Mouse (Mus musculus): ENCODE data around the gene Tectb. TPM values are rescaled to one million over a fixed set of nuclear protein-coding genes. Genes with fewer than 3 reads are reported as not detected.

The Tectb gene
- polyA plus RNA-seq, 1 experiment from 2014 or later, result not detected

DNA sequence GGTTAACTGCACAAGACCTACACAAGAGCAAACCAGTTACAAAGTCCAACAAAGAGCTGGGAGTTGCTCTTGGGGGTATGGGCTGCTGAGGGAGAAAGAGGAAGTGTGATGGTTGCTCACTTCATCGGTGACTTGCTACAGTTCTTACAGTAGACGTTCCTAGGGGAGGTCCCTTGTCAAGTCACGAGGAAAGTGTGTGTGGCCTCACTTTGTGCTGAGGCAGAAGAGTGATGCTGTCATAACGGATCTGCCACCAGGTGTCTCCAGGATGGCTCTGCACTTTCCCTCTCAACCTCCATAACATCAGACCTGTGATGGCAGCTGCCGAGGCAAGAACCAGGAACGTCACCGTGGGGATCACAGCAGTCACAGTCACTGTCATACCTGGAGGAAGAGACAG, 46.6 kb downstream of the Tectb start:
- Histone ChIP-seq H3K27ac (no peak overlapping the region), H3K4me2 (no peak overlapping the region), H3K4me3 (no peak overlapping the region), H3K4me1 (replicated peaks) (0 out of 2 replicates have a peak, but pooled peaks cover 3% of the 10 kb centered on the region), H3K36me3 (no peaks in the 10 kb centered on the region), H3K9me3 (replicated peaks) (no peaks in the 10 kb centered on the region), H3K27me3 (0 out of 2 replicates have a peak, but pooled peaks cover 6% of the 10 kb centered on the region), H3K9ac (no peak overlapping the region)
- 76% methylated on average over 7 of the region's 7 CpGs for whole genome bisulfite sequencing
- no peak for ATAC-seq (replicated peaks; ENCODE audit: insufficient number of reproducible peaks, insufficient read depth, low FRiP score, low read depth)

DNA sequence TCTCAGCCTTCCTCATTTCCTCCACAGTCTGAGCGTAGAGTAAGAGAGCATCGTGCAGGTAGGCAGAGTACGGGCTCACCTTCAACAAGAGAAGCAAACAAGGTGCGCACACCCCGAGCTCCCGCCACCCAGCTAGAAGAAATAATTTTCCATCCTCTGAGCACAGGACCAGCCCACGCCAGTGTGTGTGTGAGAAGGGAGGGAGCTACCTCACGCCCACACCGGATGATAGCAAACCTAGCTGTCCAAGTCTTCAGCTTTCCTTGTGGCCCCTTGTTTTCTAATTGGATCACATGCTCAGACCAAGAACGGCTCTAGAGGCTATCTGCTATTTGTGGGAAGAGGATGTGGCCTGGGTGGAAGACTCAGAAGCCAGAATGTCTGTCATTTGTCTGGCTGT, 50.5 kb downstream of the Tectb start:
- no peak overlapping the region for H3K27ac ChIP-seq
- 0 out of 2 replicates have a peak, but pooled peaks cover 4% of the 10 kb centered on the region for H3K4me1 ChIP-seq (replicated peaks)
- no peak for ATAC-seq (replicated peaks; ENCODE audit: insufficient number of reproducible peaks, insufficient read depth, low FRiP score, low read depth)
- H3K4me3 ChIP-seq, result no peak overlapping the region
- H3K27me3 ChIP-seq, result no peaks in the 10 kb centered on the region
- WGBS, result 64% methylated on average over 10 of the region's 10 CpGs
- no peaks in the 10 kb centered on the region for H3K36me3 ChIP-seq
- no peak overlapping the region for H3K9ac ChIP-seq
- no peaks in the 10 kb centered on the region for H3K9me3 ChIP-seq (replicated peaks)
- H3K4me2 ChIP-seq, result no peak overlapping the region

DNA sequence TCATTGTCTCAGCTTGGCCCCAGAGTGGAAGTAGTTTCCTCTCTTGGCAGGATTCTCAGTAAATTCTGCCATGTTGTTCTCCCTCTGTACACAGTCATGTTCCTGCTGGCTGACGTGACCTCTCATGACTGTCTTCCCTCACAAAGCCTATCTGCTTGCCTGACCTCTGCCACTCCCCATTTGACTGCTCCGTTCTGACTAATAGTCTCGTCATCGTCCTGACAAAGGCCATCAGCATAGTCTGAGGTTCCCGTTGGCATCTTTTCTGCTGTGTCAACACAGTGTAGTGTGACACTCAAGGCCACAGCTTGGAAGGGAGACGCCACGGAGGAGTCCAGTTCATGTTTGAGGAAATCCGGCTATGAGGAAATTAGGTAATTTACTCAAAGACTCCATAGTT, 51.6 kb downstream of the Tectb start:
- ATAC-seq (replicated peaks; ENCODE audit: insufficient number of reproducible peaks, insufficient read depth, low FRiP score, low read depth), result peak; percentile 39; the same call in 1 of the 2 replicates
- 35% methylated on average over 8 of the region's 8 CpGs for WGBS

DNA sequence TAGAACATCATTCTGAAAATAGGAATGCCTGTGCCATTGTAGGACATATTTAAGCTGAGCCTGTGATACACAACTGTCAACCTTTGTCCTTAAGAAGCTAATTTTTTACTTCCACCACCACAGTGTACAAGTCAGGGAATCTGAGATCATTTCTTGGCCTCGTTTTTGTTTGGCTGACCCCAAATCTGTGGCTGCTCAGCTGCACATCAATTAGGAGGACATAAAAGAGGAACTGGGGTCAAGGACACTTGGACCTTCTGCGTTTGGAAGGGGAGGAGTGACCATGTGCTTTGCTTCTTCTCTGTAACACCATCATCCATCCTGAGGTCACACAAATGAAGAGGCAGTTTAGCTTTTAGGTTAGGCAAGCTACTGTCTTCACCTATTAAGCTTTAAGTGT, 55.5 kb downstream of the Tectb start:
- Histone ChIP-seq H3K4me3 (no peak overlapping the region), H3K36me3 (no peaks in the 10 kb centered on the region), H3K9me3 (replicated peaks) (no peaks in the 10 kb centered on the region), H3K4me2 (no peak overlapping the region), H3K4me1 (replicated peaks) (0 out of 2 replicates have a peak, but pooled peaks cover 6% of the 10 kb centered on the region), H3K9ac (no peak overlapping the region), H3K27me3 (no peaks in the 10 kb centered on the region), H3K27ac (no peak overlapping the region)
- no peak for ATAC-seq (replicated peaks; ENCODE audit: insufficient number of reproducible peaks, insufficient read depth, low FRiP score, low read depth)
- WGBS, result 34% methylated on average over 2 of the region's 2 CpGs

More for the DNA sequence above, 51.6 kb downstream of the Tectb start:
- Histone ChIP-seq H3K4me2 (no peak overlapping the region), H3K27ac (no peak overlapping the region), H3K36me3 (no peaks in the 10 kb centered on the region), H3K4me3 (no peak overlapping the region), H3K27me3 (no peaks in the 10 kb centered on the region), H3K9me3 (replicated peaks) (no peaks in the 10 kb centered on the region), H3K4me1 (replicated peaks) (0 out of 2 replicates have a peak, but pooled peaks cover 4% of the 10 kb centered on the region), H3K9ac (no peak overlapping the region)

DNA sequence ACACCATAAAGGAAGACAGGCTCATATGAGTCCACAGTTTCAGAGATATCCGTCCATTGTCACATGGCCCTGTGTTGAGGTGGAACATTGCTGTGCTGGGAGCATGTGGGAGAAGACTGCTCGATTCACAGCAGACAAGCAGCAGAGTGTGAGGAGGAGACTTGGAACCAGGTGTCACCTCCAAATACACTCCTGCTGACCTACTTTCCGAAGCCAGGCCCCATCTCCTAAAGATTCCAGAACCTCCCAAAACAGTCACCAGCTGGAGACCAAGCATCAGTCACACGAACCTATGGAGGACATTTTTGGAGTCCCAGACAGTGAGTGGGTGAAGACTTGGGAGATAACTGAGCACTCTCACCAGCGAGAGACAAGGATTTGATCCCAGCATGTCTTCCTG, 56.0 kb downstream of the Tectb start:
- Histone ChIP-seq H3K4me2 (no peak overlapping the region), H3K9me3 (replicated peaks) (no peaks in the 10 kb centered on the region), H3K36me3 (no peaks in the 10 kb centered on the region), H3K9ac (no peak overlapping the region), H3K4me3 (no peak overlapping the region), H3K27me3 (no peaks in the 10 kb centered on the region), H3K4me1 (replicated peaks) (0 out of 2 replicates have a peak, but pooled peaks cover 6% of the 10 kb centered on the region), H3K27ac (no peak overlapping the region)
- WGBS, result 73% methylated on average over 5 of the region's 5 CpGs
- no peak for ATAC-seq (replicated peaks; ENCODE audit: insufficient number of reproducible peaks, insufficient read depth, low FRiP score, low read depth)

DNA sequence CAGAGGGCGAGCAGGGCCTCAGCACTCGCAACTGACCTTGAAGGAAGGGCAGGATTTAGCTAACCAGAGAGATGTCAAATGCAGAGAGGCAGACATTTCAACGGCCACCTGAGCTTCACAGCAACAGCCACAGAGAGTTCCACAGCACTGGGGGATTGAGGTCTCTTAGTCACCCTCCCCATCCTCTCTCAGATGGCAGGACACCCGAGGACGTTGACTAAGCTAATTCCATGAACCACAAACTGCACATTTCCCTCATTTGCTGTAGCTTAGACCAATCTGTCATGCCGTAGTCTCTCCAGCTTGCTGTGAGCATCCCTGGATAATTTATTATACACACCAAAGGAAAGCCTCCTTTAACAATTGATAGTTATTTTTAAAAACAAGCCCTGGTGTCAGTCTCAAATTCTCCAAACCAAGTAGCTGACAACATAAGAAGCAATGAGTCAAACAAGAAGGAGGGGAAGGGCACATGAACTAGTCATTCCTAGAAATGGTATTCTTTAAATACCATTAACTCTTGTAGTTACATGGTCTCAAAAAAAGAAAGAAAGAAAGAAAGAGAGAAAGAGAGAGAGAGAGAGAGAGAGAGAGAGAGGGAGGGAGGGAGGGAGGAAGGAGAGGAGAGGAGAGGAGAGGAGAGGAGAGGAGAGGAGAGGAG, 59.4 kb downstream of the Tectb start:
- H3K9me3 ChIP-seq (replicated peaks), result no peaks in the 10 kb centered on the region
- no peak overlapping the region for H3K27ac ChIP-seq
- no peak for ATAC-seq (replicated peaks; ENCODE audit: insufficient number of reproducible peaks, insufficient read depth, low FRiP score, low read depth)
- H3K4me3 ChIP-seq, result no peak overlapping the region
- H3K27me3 ChIP-seq, result no peaks in the 10 kb centered on the region
- H3K4me1 ChIP-seq (replicated peaks), result peaks cover 6% of the 10 kb centered on the region
- no peak overlapping the region for H3K4me2 ChIP-seq
- 54% methylated on average over 6 of the region's 6 CpGs for WGBS
- H3K9ac ChIP-seq, result no peak overlapping the region
- no peaks in the 10 kb centered on the region for H3K36me3 ChIP-seq

DNA sequence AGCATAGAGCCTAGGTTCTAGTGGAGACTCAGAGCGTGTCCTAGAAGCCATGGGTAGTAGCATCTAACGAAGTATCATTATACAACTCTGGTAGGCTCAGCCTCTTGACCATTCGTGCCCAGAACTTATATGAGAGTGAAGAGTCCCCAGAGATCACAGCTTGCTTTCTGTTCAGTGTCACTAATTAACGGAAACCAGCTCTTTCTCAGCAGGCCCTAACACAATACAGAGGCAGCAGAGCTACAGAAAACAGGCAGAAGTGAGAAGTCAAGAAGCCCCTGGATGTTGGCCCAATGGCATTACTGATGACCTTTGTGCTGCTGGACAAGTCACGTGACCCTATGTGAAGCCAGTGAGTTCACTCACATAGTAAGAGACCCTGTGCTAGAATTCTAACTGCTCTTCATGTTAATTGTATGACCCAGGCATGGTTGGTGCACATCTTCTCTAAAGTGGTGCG, 60.7 kb downstream of the Tectb start, which contains the start of gene Gucy2g:
Gucy2g (minus strand) TSS at position 51 of the 460 bp plus-strand sequence.
- H3K36me3 ChIP-seq, result no peaks in the 10 kb centered on the region
- 80% methylated on average over 6 of the region's 6 CpGs for WGBS
- H3K27me3 ChIP-seq, result no peaks in the 10 kb centered on the region
- peaks cover 11% of the 10 kb centered on the region for H3K4me1 ChIP-seq (replicated peaks)
- no peak within 1 kb of the TSS for H3K9ac ChIP-seq
- H3K27ac ChIP-seq, result no peak within 1 kb of the TSS
- no peaks in the 10 kb centered on the region for H3K9me3 ChIP-seq (replicated peaks)
- no peak for ATAC-seq (replicated peaks; ENCODE audit: insufficient number of reproducible peaks, insufficient read depth, low FRiP score, low read depth)
- no peak within 1 kb of the TSS for H3K4me2 ChIP-seq
- no peak within 1 kb of the TSS for H3K4me3 ChIP-seq

DNA sequence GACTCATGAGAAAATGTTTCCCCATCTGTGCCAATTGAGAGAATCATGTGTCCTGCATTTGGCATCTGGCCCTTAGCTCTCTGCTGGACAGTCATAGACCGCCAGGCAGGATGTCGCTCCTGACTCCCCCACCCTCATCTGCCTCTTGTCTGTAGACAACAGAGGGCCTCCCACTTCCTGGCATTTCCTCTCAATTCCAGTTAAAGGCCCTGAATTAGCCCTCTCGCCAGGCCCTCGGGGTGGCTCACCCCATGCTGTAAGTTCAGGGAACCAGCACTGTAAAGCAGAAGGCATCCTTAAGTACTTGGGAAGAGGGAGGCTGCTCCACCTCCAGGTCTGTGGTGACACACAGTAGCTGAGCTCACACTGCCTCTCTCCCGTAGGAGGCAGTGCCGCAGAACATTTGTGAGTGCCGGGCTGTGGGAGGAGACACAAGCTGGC, 64.3 kb downstream of the Tectb start:
- H3K4me1 ChIP-seq (replicated peaks), result peaks cover 9% of the 10 kb centered on the region
- H3K9me3 ChIP-seq (replicated peaks), result no peaks in the 10 kb centered on the region
- no peaks in the 10 kb centered on the region for H3K27me3 ChIP-seq
- WGBS, result 18% methylated on average over 7 of the region's 7 CpGs
- H3K4me2 ChIP-seq, result 0 out of 2 replicates have a peak overlapping the region, but pooled peaks have one; percentile 20
- peak overlapping the region; percentile 76 for H3K27ac ChIP-seq
- H3K4me3 ChIP-seq, result no peak overlapping the region
- peak; percentile 89 for ATAC-seq (replicated peaks; ENCODE audit: insufficient number of reproducible peaks, insufficient read depth, low FRiP score, low read depth)
- H3K9ac ChIP-seq, result no peak overlapping the region
- no peaks in the 10 kb centered on the region for H3K36me3 ChIP-seq

Small RNA genes within 50 kb of the gene (microRNA-seq; reads per million reads assigned to microRNA genes)
- not detected for gene Mir6715

Other genes with a start within 250 kb of the Tectb start
- gene Gpam, start 53.5 kb upstream of the Tectb start, polyA plus RNA-seq (2015; fragmentation: Nextera tagmentation; extraction: Ambion mirVana), result 8.6 and 11.5 TPM in 2 replicates
- gene Gucy2g, start 60.5 kb downstream of the Tectb start, polyA plus RNA-seq (2015; fragmentation: Nextera tagmentation; extraction: Ambion mirVana), result not detected in 2 replicates
- 26.3 and 41.1 TPM in 2 replicates for gene Acsl5, start 71.2 kb downstream of the Tectb start, polyA plus RNA-seq (2015; fragmentation: Nextera tagmentation; extraction: Ambion mirVana)
- gene Zdhhc6, start 135.3 kb downstream of the Tectb start, polyA plus RNA-seq (2015; fragmentation: Nextera tagmentation; extraction: Ambion mirVana), result 53.4 and 66.4 TPM in 2 replicates
- 13.1 and 15.9 TPM in 2 replicates for gene Vti1a, start 135.6 kb downstream of the Tectb start, polyA plus RNA-seq (2015; fragmentation: Nextera tagmentation; extraction: Ambion mirVana)

Data from heart, embryonic 15.5 days (tissue).